Mouse (Mus musculus): Measurements from ENCODE around the gene Xpo4. TPM values are rescaled to one million over a fixed set of nuclear protein-coding genes. Genes with fewer than 3 reads are reported as not detected.

Gene Xpo4
- total RNA-seq, 2 experiments from 2014 or later, result 11.2 to 11.9 TPM

DNA sequence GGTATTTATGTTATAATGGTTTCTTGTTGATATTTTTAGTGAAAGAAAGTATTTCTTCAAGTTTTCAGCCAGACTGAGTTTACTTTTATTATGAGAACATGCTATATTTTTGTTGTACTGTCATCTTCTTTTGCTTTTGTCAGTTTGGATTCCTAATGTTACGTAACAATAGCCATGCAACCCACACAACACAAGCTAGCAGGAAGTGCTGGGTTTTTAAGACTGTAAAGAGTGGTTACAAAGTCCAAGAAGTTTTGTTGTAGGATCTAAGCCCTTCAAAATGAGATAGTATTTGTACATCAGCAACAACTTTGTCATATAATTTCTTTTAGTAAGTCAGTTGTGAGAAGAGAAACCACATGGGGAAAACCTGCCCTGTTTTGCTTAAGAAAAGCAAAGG, 47.6 kb downstream of the Xpo4 start:
- no peak for DNase-seq (ENCODE audit: low spot score)
- intact Hi-C loops (cut with DNase I), result loop anchor here (2.0 kb wide), 2 partner anchors 83 to 245 kb away; no protein-coding TSS in a partner anchor

DNA sequence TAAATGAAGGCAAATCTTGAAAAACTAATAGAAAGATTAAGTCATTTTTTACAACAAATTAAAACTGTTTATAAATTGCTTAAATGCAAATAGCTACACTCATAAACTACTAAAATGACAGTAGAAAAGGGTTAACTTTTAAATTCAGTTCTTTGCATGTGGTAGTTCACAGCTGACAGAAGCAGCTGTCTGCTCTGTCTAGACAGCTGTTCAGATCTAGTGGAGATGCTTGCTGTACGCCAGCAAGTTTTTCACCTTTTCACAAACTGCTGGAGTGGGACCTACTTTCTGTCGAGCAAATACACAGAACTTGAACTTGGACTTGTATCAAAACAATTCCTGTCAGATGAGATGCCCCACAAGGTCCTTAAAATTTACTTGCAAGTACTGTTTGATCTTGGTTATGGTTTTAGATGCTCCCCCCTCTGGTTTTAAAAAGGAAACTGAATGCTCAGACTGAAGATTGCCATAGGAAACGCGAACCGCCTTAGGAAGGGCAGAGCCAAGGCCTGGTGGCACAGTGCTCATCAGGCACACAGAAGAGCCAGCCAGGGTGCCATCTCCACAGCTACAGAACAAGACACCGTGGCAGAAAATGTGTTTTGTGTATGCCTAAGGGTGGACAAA, 48.8 kb downstream of the Xpo4 start:
- DNase-seq (ENCODE audit: low spot score), result no peak
- intact Hi-C loops (cut with DNase I), result no loop called here

DNA sequence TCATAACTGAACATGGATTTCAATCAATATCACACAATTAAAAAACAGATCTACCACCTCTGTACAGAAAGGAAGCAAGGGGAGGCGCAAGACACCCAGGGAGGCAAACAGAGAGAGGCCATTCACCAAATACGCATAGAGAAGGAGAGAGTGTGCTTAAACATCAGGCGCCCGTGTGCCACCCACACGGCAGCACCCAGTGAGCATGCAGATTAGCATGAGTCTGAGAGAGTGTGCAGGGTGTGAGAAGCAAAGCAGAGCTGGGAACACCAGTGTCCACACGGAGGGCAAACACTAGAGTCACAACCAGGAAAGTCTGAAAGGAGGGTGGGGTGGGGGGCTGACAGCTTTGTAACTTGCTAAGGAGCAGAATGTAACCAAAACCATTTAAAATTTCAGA, 49.4 kb downstream of the Xpo4 start:
- intact Hi-C loops (cut with DNase I), result no loop called here
- no peak for DNase-seq (ENCODE audit: low spot score)

DNA sequence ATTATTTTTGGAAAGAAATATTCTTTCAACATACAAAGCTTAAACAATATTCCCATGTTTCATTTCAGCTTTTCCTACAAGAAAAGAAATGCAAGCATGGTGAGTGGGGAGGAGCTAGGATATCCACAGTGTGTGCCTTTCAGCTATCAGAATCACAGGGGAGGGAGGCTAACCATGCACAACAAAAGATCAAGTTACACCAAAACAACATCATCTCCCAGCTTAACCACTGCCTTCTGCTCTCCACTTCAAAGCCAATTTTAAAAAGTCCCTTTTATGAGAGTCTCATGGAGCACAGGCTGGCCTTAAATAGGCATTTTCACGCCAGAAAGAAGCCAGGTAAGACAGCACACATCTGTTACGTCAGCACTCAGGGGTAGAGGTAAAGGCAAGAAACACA, 54.2 kb downstream of the Xpo4 start:
- intact Hi-C loops (cut with DNase I), result no loop called here
- no peak for DNase-seq (ENCODE audit: low spot score)

DNA sequence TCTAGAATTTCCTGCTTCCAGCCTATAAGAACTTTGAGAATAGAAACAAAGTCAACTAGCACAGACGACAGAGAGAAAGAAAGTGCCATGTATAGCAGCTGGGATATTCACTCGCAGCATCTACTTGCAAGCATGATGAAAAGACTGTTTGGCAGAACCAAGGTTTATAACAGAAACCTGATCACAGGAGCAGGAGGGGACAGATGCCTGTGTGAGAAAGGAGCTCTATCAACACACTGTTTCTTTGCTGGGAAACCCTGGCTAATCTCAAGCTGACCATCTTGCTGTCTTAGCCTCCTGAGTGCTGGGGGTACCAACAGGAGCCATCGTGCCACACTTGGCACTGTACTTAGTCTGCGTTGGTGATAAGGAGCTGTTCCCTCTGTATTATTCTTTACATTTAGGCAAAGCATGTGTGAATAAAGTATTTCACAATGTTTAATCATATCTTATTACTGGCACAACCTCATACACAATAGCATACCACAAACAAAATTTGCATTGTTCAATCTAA, 55.4 kb downstream of the Xpo4 start:
- no peak for DNase-seq (ENCODE audit: low spot score)
- intact Hi-C loops (cut with DNase I), result no loop called here

DNA sequence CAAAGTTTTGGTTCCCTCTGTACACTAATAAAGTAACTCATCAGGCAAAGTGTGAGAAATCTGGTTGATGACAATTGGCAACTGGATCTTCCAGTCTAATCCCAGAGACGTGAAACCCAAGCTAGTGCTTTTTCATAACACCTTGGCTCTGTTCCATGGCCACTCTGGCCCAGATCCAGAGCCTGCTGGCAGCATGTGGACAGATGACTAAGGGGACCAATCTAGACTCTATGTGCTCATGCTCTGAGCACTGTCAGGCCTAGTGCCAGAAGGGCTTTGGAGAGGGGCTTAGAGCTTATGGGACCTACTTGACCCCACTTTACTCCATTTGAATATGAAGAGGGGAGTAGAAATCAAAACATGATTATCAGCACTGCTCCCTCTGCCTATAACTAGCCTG, 57.7 kb downstream of the Xpo4 start:
- peak; percentile 89 for DNase-seq (ENCODE audit: low spot score)
- intact Hi-C loops (cut with DNase I), result no loop called here

DNA sequence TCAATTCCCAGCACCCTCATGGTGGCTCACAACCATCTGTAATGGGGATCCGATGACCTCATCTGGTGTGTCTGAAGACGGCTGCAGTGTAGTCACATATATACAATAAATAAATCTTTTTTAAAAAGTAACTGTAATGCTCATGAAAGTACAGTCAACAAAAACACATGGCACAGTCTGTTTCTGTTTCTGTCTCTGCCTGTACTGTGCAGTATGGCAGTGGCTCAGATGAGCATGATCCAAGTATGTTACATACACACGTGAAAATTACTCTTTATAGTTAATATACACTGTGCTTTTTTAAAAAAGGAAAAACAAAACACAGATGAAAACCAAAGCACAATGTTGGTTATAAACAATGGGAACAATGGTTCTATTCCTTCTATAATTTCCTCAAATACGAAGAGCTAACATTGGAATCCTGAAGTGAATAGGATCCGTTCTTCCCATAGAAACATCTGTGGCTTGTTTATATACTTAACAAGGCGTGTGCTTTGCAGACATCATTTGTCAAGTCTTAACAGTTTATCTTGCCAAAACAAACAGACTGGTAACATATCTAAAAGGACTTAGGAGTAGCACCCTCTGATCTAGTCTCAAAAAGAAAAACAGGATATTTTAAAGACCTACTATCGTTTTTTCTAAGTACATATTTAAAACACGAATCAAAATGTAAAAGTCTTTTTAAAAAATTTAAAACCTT, 58.4 kb downstream of the Xpo4 start:
- intact Hi-C loops (cut with DNase I), result no loop called here

DNA sequence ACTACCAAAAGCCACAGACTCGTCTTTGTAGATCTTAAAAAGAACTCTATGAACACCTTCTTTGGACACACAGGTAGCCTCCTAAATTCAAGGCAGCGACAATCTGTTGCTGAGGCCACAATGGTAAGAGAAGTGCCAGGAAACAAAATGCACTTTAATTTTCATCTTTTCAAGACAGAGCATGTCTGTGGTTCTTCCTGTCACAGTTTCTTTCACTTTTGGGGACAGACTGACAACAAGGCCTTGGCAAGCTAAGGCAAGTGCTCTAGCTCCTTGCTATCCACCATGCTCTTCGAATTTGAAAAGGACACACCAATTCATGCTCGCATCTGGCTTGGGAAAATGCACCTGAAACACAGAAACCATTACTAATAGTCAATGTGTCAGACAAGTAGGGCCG, 72.0 kb downstream of the Xpo4 start:
- intact Hi-C loops (cut with DNase I), result no loop called here
- no peak for DNase-seq (ENCODE audit: low spot score)

More for the DNA sequence above, 58.4 kb downstream of the Xpo4 start:
- DNase-seq (ENCODE audit: low spot score), result no peak

DNA sequence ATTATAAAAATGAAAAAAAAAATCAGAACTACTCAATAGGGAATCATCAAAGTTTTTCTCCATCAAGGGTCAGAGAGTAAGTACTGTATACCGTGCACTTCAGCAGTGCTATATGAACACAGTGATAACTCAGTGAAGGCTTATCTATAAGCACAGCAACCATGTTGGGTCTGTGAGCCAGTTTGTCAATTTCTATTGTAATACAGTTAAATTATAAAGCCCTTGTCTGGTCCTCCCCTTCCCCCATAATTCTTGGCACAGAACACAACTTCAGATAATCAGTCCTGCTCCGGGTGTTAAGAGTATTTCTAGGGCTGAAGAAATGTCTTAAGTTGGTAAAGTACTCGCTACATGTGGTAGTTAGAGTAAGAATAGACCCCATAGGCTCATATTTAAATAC, 73.4 kb downstream of the Xpo4 start:
- DNase-seq (ENCODE audit: low spot score), result no peak
- intact Hi-C loops (cut with DNase I), result no loop called here

DNA sequence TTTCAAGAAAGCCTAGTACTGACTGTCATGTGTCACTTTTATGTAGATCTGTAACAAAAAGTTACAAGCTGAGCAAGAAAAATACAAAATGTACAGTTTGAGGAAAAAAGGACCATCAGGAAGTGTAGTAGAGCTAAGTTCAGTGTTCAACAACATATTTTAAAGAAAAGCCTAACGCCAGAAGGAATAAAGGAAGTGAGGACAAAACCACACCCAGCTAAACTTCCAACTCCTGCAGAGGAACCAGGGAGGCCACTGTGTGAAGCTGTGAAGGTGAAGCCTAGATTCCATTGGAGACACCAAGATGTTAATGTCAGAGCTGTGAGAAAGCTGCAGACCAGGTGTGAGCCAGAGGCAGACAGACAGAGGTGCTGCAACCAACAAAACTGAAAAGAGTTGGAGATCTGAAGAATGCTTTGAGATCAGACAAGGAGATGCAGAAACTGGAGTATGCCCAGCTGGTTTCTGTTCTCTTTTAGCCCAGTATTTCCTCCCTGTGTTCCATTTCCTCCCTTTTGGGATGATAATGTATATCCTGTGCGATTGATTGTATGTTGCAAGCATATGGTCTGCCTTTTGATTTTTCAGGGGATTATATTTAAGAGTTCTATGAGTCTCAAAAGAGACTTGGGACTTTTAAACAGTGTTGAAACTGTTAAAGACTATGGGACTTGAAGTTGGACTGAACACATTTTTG, 88.7 kb downstream of the Xpo4 start:
- intact Hi-C loops (cut with DNase I), result no loop called here
- DNase-seq (ENCODE audit: low spot score), result no peak

DNA sequence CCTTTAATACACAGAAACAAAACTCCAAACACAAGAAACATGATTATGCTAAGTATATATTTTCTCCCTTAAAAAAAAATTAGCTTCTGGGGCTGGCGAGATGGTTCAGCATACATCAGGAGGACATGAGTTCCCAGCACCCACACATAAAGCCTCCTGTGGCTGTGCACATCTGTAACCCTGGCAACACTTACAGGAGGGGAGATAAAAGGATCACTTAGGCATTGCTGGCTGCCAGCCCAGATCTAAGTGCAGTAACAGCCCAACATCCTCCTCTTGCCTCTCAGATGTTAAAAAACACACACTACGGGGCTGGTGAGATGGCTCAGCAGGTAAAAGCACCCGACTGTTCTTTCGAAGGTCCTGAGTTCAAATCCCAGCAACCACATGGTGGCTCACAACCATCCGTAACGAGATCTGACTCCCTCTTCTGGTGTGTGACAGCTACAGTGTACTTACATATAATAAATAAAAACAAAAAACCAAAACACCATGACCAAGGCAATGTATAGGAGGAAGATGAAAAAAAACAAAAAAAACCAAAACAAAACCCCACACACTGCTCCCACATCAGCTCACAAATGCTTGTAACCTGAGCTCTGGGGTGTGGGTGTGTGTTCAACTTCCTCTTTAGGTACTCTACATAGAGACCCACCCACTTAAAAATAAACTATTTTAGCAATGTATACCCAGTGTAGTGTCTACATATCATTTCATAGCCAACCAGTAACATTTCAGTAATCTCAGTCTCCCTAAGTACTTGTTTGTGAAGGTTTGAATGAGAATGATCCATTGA, 90.2 kb downstream of the Xpo4 start:
- no peak for DNase-seq (ENCODE audit: low spot score)
- intact Hi-C loops (cut with DNase I), result loop anchor here (5.0 kb wide), 1 partner anchor 38 kb away; no protein-coding TSS in a partner anchor

DNA sequence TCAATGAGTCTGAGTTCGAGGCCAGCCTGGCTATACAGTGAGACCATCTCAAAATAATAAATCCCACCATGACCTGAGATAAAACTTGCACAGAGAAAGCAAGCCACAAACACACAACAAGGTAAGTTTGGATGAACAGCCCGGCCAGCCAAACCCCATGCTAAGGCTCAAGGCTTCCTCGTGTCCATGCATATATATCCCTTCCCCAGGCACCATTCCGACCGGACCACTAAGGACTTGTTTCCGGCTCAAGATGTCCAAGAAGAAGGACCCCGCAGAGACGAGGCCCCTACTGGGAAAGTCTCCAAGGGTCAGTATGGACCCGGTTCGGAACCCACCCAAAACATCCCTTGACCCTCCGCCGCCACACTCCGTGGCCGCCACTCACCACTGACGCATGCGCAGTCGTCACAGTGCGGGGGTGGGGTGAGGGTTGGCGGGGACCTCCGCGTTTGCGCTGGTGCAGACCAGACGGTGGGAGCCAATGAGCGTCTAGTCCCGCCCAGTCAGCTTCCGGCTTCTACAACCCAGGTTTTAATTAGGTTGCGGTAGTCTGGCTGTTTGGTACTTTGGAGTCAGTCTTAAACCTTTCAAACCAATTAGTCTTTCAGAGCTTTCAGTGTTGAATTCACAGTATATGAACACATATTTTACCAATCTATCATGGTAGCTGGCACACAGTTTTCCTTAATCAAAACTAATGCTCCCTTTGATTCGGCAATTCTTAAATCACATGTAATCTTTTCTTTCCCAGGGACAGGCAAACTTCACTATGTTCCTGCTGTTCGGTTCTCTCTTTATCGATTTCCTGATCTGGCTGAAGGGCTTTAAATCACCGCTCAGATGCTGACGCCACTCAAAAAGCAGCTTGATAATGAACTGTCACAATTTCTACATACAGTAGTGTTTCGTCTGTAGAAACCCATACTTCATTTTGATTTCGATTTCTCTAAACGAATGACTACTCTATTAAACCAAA, 93.8 kb downstream of the Xpo4 start, which contains the start of gene Eef1akmt1:
TSS of gene Eef1akmt1 (minus strand) at position 458 of the 979 bp plus-strand sequence.
- DNase-seq (ENCODE audit: low spot score), result peak; percentile 92
- intact Hi-C loops (cut with DNase I), result loop anchor here (5.0 kb wide), 1 partner anchor 34 kb away; no protein-coding TSS in a partner anchor

DNA sequence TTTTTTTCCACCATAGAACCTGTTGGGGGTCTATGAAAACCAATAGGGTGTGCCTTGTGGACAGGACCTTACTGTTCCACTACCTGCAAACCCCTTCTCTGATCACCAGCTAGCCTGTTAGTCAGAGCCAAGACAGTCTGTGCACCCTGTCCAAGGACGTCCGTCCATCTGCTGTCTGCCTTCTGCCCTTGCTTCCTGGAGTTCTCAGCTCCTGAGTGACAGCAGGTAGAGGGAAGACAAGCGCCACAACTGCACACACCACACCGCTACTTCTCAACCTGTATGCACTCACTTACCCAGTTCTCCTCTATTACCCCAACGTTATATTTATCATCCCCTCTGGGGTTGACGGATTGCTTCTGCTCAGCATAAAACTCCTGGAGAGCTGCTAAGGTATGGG, 99.6 kb downstream of the Xpo4 start:
- no peak for DNase-seq (ENCODE audit: low spot score)
- intact Hi-C loops (cut with DNase I), result no loop called here

DNA sequence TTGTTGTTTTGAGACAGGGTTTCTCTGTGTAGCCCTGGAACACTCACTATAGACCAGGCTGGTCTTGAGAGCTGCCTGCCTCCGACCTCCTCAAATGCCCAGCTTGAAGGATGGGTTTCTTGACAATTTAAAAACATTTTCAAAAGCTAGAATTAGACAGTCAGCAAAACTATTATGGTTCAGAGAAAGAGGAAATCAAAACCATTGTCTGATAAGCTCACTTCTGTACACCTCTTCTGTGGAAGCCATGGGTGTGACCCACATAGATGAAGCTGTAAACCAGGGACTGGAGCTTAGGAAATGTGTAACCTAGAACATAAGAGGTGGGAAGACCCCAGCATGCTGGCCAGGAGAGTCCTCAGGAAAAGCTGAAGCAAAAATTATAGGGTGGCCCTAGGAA, 108.3 kb downstream of the Xpo4 start:
- intact Hi-C loops (cut with DNase I), result no loop called here
- DNase-seq (ENCODE audit: low spot score), result no peak

DNA sequence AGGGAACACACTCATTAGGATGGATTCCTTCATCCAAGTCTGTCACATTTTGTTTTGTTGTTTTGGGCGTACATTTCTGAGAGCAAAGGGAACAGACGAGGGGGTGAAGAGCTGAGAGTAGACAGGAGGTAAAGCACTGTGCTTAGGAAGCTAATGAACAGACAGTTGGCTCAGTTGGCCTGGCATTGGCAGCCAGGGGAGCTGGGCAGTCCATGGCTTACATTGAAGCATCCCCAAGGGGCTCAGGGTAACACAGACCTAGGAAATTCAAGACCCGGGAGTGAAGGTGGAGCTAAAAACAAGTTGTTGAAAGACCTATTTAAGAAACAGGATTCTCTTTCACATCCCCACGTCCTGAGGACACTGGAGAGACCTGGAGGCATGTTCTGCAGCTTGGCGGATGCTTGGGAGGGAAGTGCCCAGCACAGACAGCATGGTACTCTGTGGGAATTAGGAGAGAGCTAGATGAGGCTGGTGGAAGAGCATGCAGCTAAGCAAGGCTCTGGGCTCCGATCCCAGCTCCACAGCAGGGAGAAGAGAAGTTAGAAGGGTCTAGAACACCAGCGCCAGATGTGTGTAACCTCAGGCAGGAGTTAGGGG, 109.7 kb downstream of the Xpo4 start:
- intact Hi-C loops (cut with DNase I), result no loop called here

DNA sequence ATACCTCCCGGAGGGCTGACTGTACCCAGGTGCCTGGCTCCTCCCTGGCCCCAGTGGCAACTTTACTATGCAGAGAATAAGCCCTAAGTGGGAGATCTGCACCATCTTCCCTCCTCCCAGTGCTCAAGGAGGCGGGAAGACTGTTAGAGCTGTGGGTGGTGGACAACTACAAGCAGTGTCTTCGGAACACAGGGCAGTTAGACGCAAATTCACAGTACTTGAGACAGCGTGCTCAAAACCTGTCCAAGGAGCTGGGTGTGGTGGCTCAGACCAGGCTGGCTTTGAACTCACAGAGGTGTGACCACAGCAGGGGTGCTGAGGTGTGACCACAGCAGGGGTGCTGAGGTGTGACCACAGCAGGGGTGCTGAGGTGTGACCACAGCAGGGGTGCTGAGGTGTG, 110.8 kb downstream of the Xpo4 start:
- no peak for DNase-seq (ENCODE audit: low spot score)
- intact Hi-C loops (cut with DNase I), result no loop called here

More for the DNA sequence above, 109.7 kb downstream of the Xpo4 start:
- DNase-seq (ENCODE audit: low spot score), result no peak

DNA sequence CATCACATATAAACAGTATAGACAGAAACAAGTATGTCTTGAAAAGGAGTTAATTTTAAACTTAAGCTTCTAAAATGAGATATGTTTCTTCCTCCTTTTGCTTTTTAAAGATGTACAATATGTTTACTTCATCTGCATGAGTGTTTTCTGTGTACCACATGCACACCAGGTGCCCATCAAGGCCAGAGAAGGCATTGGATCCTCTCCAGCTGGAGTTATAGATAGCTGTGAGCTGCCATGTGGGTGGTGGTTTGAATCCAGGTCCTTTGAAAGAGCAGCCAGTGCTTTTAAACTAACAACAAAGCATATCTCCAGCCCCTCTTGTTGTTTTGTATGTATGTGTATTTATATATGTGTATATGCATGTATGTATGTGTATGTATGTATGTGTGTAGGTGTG, 112.3 kb downstream of the Xpo4 start:
- intact Hi-C loops (cut with DNase I), result no loop called here

DNA sequence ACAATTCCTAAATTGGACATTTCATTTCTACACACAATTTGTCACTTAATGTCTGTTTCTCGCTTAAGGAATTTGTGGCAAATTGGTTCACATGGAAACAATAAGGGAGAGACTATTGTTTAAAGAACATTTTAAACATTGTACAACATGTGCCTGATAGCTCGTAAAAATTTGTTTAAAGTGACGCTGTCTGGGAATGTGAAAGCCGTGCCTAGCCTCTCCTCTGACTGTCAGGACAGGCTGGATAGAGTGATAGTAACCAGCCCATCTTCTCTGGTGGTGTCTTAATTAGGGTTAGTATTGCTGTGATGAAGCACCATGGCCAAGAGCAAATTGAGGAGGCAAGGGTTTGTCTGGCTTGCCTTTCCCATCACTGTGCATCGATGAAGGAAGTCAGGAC, 118.2 kb downstream of the Xpo4 start:
- intact Hi-C loops (cut with DNase I), result no loop called here
- no peak for DNase-seq (ENCODE audit: low spot score)

More for the DNA sequence above, 112.3 kb downstream of the Xpo4 start:
- no peak for DNase-seq (ENCODE audit: low spot score)

All from heart, postnatal 25 days (tissue).